Mouse (Mus musculus) forebrain, postnatal 0 days (tissue): Measurements from ENCODE around the gene Ism1. TPM values are rescaled to one million over a fixed set of nuclear protein-coding genes. Genes with fewer than 3 reads are reported as not detected.
A peak's percentile ranks its signal among the peaks of the same experiment; 100 is the strongest.

Experiments
- ATAC-seq: fragments of 200-750 bp; cut with Nextera tagmentation; 2 replicates; pipeline ENCODE4 v1.8.0; 2017; ENCODE audit warnings: mild to moderate bottlenecking, moderate library complexity
- DNase-seq: peaks from one replicate; pipeline ENCODE4 v3.0.0-alpha.2; 2015
- H3K27ac ChIP-seq: fragments of 300-500 bp; sonication (generic); 2 replicates; pipeline ENCODE4 v1.5.1; 2014; ENCODE audit warnings: low read depth, mild to moderate bottlenecking, antibody characterized with exemption, low read length, moderate library complexity, mixed read lengths
- H3K27me3 ChIP-seq: fragments of 300-500 bp; sonication (generic); 2 replicates; pipeline ENCODE4 v1.6.1; 2014; ENCODE audit warnings: mild to moderate bottlenecking, low read length, mixed read lengths; ENCODE audit not compliant: insufficient read depth
- H3K36me3 ChIP-seq: fragments of 300-500 bp; sonication (generic); 2 replicates; pipeline ENCODE4 v1.6.1; 2014; ENCODE audit warnings: mild to moderate bottlenecking, moderate library complexity; ENCODE audit not compliant: insufficient read depth
- H3K4me1 ChIP-seq: fragments of 300-500 bp; sonication (generic); 2 replicates; pipeline ENCODE4 v1.6.1; 2014; ENCODE audit warnings: antibody characterized with exemption; ENCODE audit not compliant: insufficient read depth
- H3K4me2 ChIP-seq: fragments of 300-500 bp; sonication (generic); 2 replicates; pipeline ENCODE4 v1.6.1; 2014; ENCODE audit warnings: low read depth, mild to moderate bottlenecking, moderate library complexity
- H3K4me3 ChIP-seq: fragments of 300-500 bp; sonication (generic); 2 replicates; pipeline ENCODE4 v1.5.1; 2014; ENCODE audit warnings: low read depth, low read length, mixed read lengths
- H3K9ac ChIP-seq: fragments of 300-500 bp; sonication (generic); 2 replicates; pipeline ENCODE4 v1.6.1; 2014; ENCODE audit warnings: mild to moderate bottlenecking
- H3K9me3 ChIP-seq: fragments of 300-500 bp; sonication (generic); 2 replicates; pipeline ENCODE4 v1.6.1; 2016; ENCODE audit warnings: low read length
- CTCF ChIP-seq: sonication (generic); IDR thresholded peaks from 2 replicates; pipeline ENCODE4 v1.5.1; 2016; ENCODE audit warnings: antibody characterized with exemption, control low read depth, low read depth
- WGBS: fragments of 180-500 bp; shearing (Covaris S2); extraction: QIAGEN DNeasy Blood & Tissue Kit; methylation state at CpG from one replicate; pipeline ENCODE4 v1.1.7; 2014; 5-methylcytosine and 5-hydroxymethylcytosine counted together
- polyA plus RNA-seq: library from polyadenylated mRNA; unstranded; fragments of >200 nt; fragmentation: Nextera tagmentation; extraction: Ambion mirVana; gene quantifications from 2 replicates; pipeline ENCODE4 v1.2.1, GENCODE M21; 2015
- total RNA-seq: library from RNA; depleted of rRNA; stranded (reverse); fragments of >200 nt; gene quantifications from 2 replicates; pipeline ENCODE4 v1.2.3, GENCODE M21; 2014

Gene Ism1
- total and polyA plus RNA-seq, 2 experiments from 2014 or later = 0.64 to 2.4 TPM

GRCm38 (mm10) chr2:139689442-139690003 is 11.5 kb downstream of the Ism1 start:
- TF ChIP-seq CTCF = no peak
- Histone ChIP-seq H3K27me3 (no peaks in the 10 kb centered on the region), H3K4me2 (no peak overlapping the region), H3K9ac (no peak overlapping the region), H3K4me3 (no peak overlapping the region), H3K36me3 (no peaks in the 10 kb centered on the region), H3K4me1 (no peaks in the 10 kb centered on the region), H3K9me3 (no peaks in the 10 kb centered on the region), H3K27ac (no peak overlapping the region)
- WGBS = 96% methylated on average over 1 of the region's 1 CpGs
- DNase-seq (no peak), ATAC-seq (no peak)

GRCm38 (mm10) chr2:139693521-139693920 is 15.5 kb downstream of the Ism1 start:
- DNase-seq (no peak), ATAC-seq (no peak)
- no peaks in the 10 kb centered on the region for H3K36me3 ChIP-seq
- no peaks in the 10 kb centered on the region for H3K4me1 ChIP-seq
- 94% methylated on average over 3 of the region's 3 CpGs for WGBS
- no peak overlapping the region for H3K9ac ChIP-seq
- TF ChIP-seq CTCF = no peak
- no peaks in the 10 kb centered on the region for H3K27me3 ChIP-seq
- no peaks in the 10 kb centered on the region for H3K9me3 ChIP-seq
- no peak overlapping the region for H3K4me2 ChIP-seq
- no peak overlapping the region for H3K4me3 ChIP-seq
- H3K27ac ChIP-seq = no peak overlapping the region

- no peak for DNase-seq
- Histone ChIP-seq H3K9me3 (no peaks in the 10 kb centered on the region), H3K4me3 (no peak overlapping the region), H3K4me2 (no peak overlapping the region), H3K9ac (no peak overlapping the region), H3K27ac (no peak overlapping the region), H3K4me1 (no peaks in the 10 kb centered on the region), H3K27me3 (no peaks in the 10 kb centered on the region), H3K36me3 (no peaks in the 10 kb centered on the region)
- no peak for TF ChIP-seq CTCF
- no peak for ATAC-seq
- 48% methylated on average over 5 of the region's 5 CpGs for WGBS
These were observed 16.7 kb downstream of the Ism1 start for GRCm38 (mm10) chr2:139694638-139695037.

GRCm38 (mm10) chr2:139696578-139696977 is 18.6 kb downstream of the Ism1 start:
- Histone ChIP-seq H3K36me3 (no peaks in the 10 kb centered on the region), H3K4me1 (no peaks in the 10 kb centered on the region), H3K4me2 (no peak overlapping the region), H3K27me3 (no peaks in the 10 kb centered on the region), H3K27ac (no peak overlapping the region), H3K9ac (no peak overlapping the region), H3K4me3 (no peak overlapping the region), H3K9me3 (no peaks in the 10 kb centered on the region)
- peak; percentile 30 for DNase-seq
- no peak for TF ChIP-seq CTCF
- 28% methylated on average over 2 of the region's 2 CpGs for WGBS
- ATAC-seq = peak; percentile 20; the same call in 1 of the 2 replicates

GRCm38 (mm10) chr2:139700609-139701008 is 22.6 kb downstream of the Ism1 start:
- ATAC-seq = no peak
- Histone ChIP-seq H3K9ac (no peak overlapping the region), H3K4me3 (no peak overlapping the region), H3K4me2 (no peak overlapping the region), H3K9me3 (no peaks in the 10 kb centered on the region), H3K36me3 (no peaks in the 10 kb centered on the region), H3K27me3 (no peaks in the 10 kb centered on the region), H3K4me1 (no peaks in the 10 kb centered on the region), H3K27ac (no peak overlapping the region)
- no peak for DNase-seq
- WGBS = 93% methylated on average over 1 of the region's 1 CpGs
- TF ChIP-seq CTCF = peak; percentile 14; the same call in 1 of the 2 replicates

GRCm38 (mm10) chr2:139704951-139705350 is 27.0 kb downstream of the Ism1 start:
- WGBS = 82% methylated on average over 3 of the region's 3 CpGs
- H3K9me3 ChIP-seq = no peaks in the 10 kb centered on the region
- H3K27ac ChIP-seq = no peak overlapping the region
- H3K4me1 ChIP-seq = no peaks in the 10 kb centered on the region
- DNase-seq = no peak
- H3K36me3 ChIP-seq = no peaks in the 10 kb centered on the region
- H3K4me3 ChIP-seq = no peak overlapping the region
- H3K9ac ChIP-seq = no peak overlapping the region
- no peak overlapping the region for H3K4me2 ChIP-seq
- TF ChIP-seq CTCF = no peak
- H3K27me3 ChIP-seq = no peaks in the 10 kb centered on the region
- no peak for ATAC-seq

- ATAC-seq (no peak), DNase-seq (no peak)
- Histone ChIP-seq H3K9me3 (no peaks in the 10 kb centered on the region), H3K4me2 (no peak overlapping the region), H3K9ac (no peak overlapping the region), H3K27me3 (no peaks in the 10 kb centered on the region), H3K4me1 (no peaks in the 10 kb centered on the region), H3K36me3 (no peaks in the 10 kb centered on the region), H3K4me3 (no peak overlapping the region), H3K27ac (no peak overlapping the region)
- TF ChIP-seq CTCF = no peak
- 67% methylated on average over 6 of the region's 6 CpGs for WGBS
These were observed 30.4 kb downstream of the Ism1 start for GRCm38 (mm10) chr2:139708194-139708899.
